Mouse (Mus musculus) kidney, embryonic 15.5 days (tissue): ENCODE results near the gene Pih1d2. TPM values are rescaled to one million over a fixed set of nuclear protein-coding genes. Genes with fewer than 3 reads are reported as not detected.

Source experiments
- ATAC-seq: fragments of 200-750 bp; cut with Nextera tagmentation; replicated peaks from 2 replicates; pipeline ENCODE4 v1.8.0; 2017; ENCODE audit warnings: moderate TSS enrichment; ENCODE audit not compliant: low FRiP score
- H3K27ac ChIP-seq: fragments of 300-500 bp; sonication (generic); 2 replicates; pipeline ENCODE4 v1.5.1; 2015; ENCODE audit warnings: mild to moderate bottlenecking, inconsistent platforms
- H3K27me3 ChIP-seq: fragments of 300-500 bp; sonication (generic); 2 replicates; pipeline ENCODE4 v1.6.1; 2015; ENCODE audit warnings: inconsistent platforms
- H3K36me3 ChIP-seq: fragments of 300-500 bp; sonication (generic); 2 replicates; pipeline ENCODE4 v1.6.1; 2015; ENCODE audit warnings: inconsistent platforms
- H3K4me1 ChIP-seq: fragments of 300-500 bp; sonication (generic); 2 replicates; pipeline ENCODE4 v1.6.1; 2015; ENCODE audit warnings: inconsistent platforms
- H3K4me2 ChIP-seq: fragments of 300-500 bp; sonication (generic); 2 replicates; pipeline ENCODE4 v1.6.1; 2015; ENCODE audit warnings: moderate library complexity, mild to moderate bottlenecking, inconsistent platforms
- H3K4me3 ChIP-seq: fragments of 300-500 bp; sonication (generic); replicated peaks from 2 replicates; pipeline ENCODE4 v1.5.1; 2015; ENCODE audit warnings: mild to moderate bottlenecking, inconsistent platforms
- H3K9ac ChIP-seq: fragments of 300-500 bp; sonication (generic); 2 replicates; pipeline ENCODE4 v1.6.1; 2015; ENCODE audit warnings: mild to moderate bottlenecking, inconsistent platforms
- H3K9me3 ChIP-seq: fragments of 300-500 bp; sonication (generic); replicated peaks from 2 replicates; pipeline ENCODE4 v1.6.1; 2016; ENCODE audit warnings: inconsistent platforms
- WGBS: fragments of 180-500 bp; shearing (Covaris S2); methylation state at CpG from one replicate; pipeline ENCODE4 v1.1.7; 2015; ENCODE audit warnings: mixed read lengths; 5-methylcytosine and 5-hydroxymethylcytosine counted together
- polyA plus RNA-seq: library from polyadenylated mRNA; unstranded; fragments of >200 nt; fragmentation: Nextera tagmentation; extraction: Ambion mirVana; gene quantifications from 2 replicates; pipeline ENCODE4 v1.2.1, GENCODE M21; 2015

Pih1d2 gene
- 4.9 and 5.6 TPM in 2 replicates for polyA plus RNA-seq

- peak within 1 kb of the TSS; percentile 99 for H3K4me3 ChIP-seq
- H3K36me3 ChIP-seq: peaks cover 34% of the 10 kb centered on the region
- no peaks in the 10 kb centered on the region for H3K9me3 ChIP-seq
- ATAC-seq: peak; percentile 95
- H3K4me2 ChIP-seq: peak within 1 kb of the TSS; percentile 60
- peaks cover 12% of the 10 kb centered on the region for H3K4me1 ChIP-seq
- H3K27me3 ChIP-seq: no peaks in the 10 kb centered on the region
- WGBS: under 1% methylated on average over 80 of the region's 81 CpGs
- H3K27ac ChIP-seq: peak within 1 kb of the TSS; percentile 98
- H3K9ac ChIP-seq: peak within 1 kb of the TSS; percentile 99
These were observed at the start of gene Pih1d2, which contains the start of gene Nkapd1 for GRCm38 (mm10) chr9:50616766-50617603. Pih1d2 (plus strand) TSS chr9:50617321. Nkapd1 (minus strand) TSS chr9:50617464.

DNA sequence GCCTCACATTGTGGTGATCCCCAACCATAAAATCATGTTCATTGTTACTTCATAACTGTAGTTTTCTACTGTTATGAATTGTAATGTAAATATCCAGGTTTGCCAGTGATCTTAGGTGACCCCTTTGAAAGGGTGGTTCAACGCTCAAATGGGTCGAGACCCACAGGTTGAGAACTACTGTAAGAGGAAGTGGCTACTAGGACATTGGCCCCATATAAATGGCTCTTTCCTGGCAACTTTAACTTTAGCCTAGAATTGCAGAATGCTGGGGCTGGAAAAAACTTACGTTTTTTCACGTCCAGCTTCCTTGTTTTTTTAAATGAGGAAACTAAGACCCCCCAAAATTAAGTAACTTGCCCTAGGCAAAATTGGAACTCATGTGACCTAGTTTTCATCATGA lies 49.7 kb upstream of the Pih1d2 start:
- ATAC-seq: no peak
- H3K4me3 ChIP-seq: no peak overlapping the region
- no peak overlapping the region for H3K4me2 ChIP-seq
- no peaks in the 10 kb centered on the region for H3K9me3 ChIP-seq
- no peaks in the 10 kb centered on the region for H3K4me1 ChIP-seq
- H3K27ac ChIP-seq: no peak overlapping the region
- no peak overlapping the region for H3K9ac ChIP-seq
- no peaks in the 10 kb centered on the region for H3K27me3 ChIP-seq
- no peaks in the 10 kb centered on the region for H3K36me3 ChIP-seq
- 87% methylated on average over 4 of the region's 4 CpGs for WGBS

DNA sequence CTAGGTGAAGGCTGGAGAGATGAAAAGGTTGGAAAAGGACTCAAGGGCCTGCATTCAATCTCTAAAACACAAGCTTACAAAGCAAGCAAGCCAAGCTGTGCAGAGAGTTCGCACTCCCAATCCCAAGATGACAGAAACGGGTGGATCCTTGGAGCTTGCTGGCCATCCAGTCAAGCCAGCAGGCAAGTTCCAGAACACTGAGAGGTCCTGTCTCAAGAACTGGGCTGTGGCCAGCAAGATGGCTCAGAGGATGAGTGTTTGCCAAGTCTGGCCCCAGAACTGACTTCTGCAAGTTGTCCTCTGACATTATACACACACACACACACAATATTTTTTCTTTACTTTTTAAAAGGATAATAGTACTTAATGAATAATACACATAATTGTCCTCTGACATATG lies 49.2 kb upstream of the Pih1d2 start:
- H3K9me3 ChIP-seq: no peaks in the 10 kb centered on the region
- WGBS: 95% methylated on average over 2 of the region's 2 CpGs
- H3K36me3 ChIP-seq: no peaks in the 10 kb centered on the region
- H3K27me3 ChIP-seq: no peaks in the 10 kb centered on the region
- no peaks in the 10 kb centered on the region for H3K4me1 ChIP-seq
- H3K4me2 ChIP-seq: no peak overlapping the region
- no peak for ATAC-seq
- no peak overlapping the region for H3K4me3 ChIP-seq
- H3K27ac ChIP-seq: no peak overlapping the region
- no peak overlapping the region for H3K9ac ChIP-seq

GRCm38 (mm10) chr9:50569599-50570525 lies 47.3 kb upstream of the Pih1d2 start:
- Histone ChIP-seq H3K4me2 (no peak overlapping the region), H3K36me3 (no peaks in the 10 kb centered on the region), H3K4me1 (no peaks in the 10 kb centered on the region), H3K4me3 (no peak overlapping the region), H3K9me3 (no peaks in the 10 kb centered on the region), H3K27me3 (no peaks in the 10 kb centered on the region), H3K9ac (no peak overlapping the region), H3K27ac (no peak overlapping the region)
- WGBS: 84% methylated on average over 10 of the region's 10 CpGs
- ATAC-seq: no peak

DNA sequence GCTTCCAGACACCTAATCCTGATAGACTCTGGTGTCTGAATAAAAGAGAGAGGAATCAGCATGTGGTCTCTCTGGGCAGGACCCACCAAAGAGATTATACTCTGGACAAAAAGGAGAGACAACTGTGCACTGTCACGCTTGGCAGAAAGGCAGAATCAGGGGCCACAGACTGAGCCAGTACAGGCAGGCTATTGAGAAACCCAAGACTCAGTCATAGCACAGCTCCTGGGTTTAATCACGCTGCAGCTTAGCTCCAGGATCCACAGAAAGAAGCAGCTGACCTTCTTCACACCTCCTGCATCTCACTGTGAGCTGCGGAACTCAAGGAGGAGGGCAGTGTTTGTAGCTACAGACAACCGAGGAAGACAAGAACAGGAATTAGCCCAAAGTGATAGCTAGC lies 36.8 kb upstream of the Pih1d2 start:
- ATAC-seq: no peak
- Histone ChIP-seq H3K36me3 (no peaks in the 10 kb centered on the region), H3K27ac (no peak overlapping the region), H3K9me3 (no peaks in the 10 kb centered on the region), H3K9ac (no peak overlapping the region), H3K4me2 (no peak overlapping the region), H3K4me3 (no peak overlapping the region), H3K4me1 (no peaks in the 10 kb centered on the region), H3K27me3 (no peaks in the 10 kb centered on the region)
- 37% methylated on average over 4 of the region's 4 CpGs for WGBS

GRCm38 (mm10) chr9:50585145-50585818 lies 31.8 kb upstream of the Pih1d2 start:
- ATAC-seq: no peak
- Histone ChIP-seq H3K4me1 (no peaks in the 10 kb centered on the region), H3K27me3 (no peaks in the 10 kb centered on the region), H3K36me3 (no peaks in the 10 kb centered on the region), H3K4me2 (no peak overlapping the region), H3K9ac (no peak overlapping the region), H3K4me3 (no peak overlapping the region), H3K9me3 (no peaks in the 10 kb centered on the region), H3K27ac (no peak overlapping the region)
- WGBS: 71% methylated on average over 6 of the region's 6 CpGs

GRCm38 (mm10) chr9:50586955-50587354 lies 30.2 kb upstream of the Pih1d2 start:
- Histone ChIP-seq H3K9me3 (no peaks in the 10 kb centered on the region), H3K4me2 (no peak overlapping the region), H3K36me3 (no peaks in the 10 kb centered on the region), H3K4me3 (no peak overlapping the region), H3K4me1 (no peaks in the 10 kb centered on the region), H3K27me3 (no peaks in the 10 kb centered on the region), H3K9ac (no peak overlapping the region), H3K27ac (no peak overlapping the region)
- ATAC-seq: no peak
- WGBS: 73% methylated on average over 4 of the region's 4 CpGs

GRCm38 (mm10) chr9:50590856-50591518 lies 26.1 kb upstream of the Pih1d2 start:
- Histone ChIP-seq H3K4me3 (no peak overlapping the region), H3K9ac (no peak overlapping the region), H3K27me3 (no peaks in the 10 kb centered on the region), H3K36me3 (peaks cover 11% of the 10 kb centered on the region), H3K4me2 (no peak overlapping the region), H3K27ac (no peak overlapping the region), H3K9me3 (no peaks in the 10 kb centered on the region), H3K4me1 (no peaks in the 10 kb centered on the region)
- no peak for ATAC-seq
- 74% methylated on average over 10 of the region's 10 CpGs for WGBS

DNA sequence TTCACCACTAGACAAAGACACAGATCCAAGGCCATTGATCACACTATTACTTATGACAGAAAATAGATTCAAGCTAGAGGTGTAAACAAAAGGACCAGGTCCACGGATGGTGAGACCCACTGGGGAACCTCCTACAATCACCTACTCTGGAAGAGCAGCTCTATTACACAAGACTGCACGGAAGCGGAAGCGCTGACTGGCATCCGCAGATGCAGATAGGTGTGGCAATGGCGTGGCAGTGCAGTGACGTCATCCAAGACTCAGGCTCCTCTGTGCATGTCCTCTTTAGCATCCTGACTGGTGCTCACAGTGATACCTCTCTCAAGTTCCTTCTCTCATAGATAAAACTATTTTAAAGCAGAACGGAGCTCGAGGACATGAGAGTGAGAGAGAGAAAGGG lies 24.2 kb upstream of the Pih1d2 start:
- Histone ChIP-seq H3K4me3 (no peak overlapping the region), H3K36me3 (peaks cover 31% of the 10 kb centered on the region), H3K4me2 (no peak overlapping the region), H3K27me3 (no peaks in the 10 kb centered on the region), H3K27ac (no peak overlapping the region), H3K9me3 (no peaks in the 10 kb centered on the region), H3K9ac (no peak overlapping the region), H3K4me1 (no peaks in the 10 kb centered on the region)
- 86% methylated on average over 9 of the region's 9 CpGs for WGBS
- ATAC-seq: no peak

- Histone ChIP-seq H3K27me3 (no peaks in the 10 kb centered on the region), H3K4me3 (no peak overlapping the region), H3K4me2 (no peak overlapping the region), H3K4me1 (no peaks in the 10 kb centered on the region), H3K9me3 (no peaks in the 10 kb centered on the region), H3K27ac (no peak overlapping the region), H3K36me3 (peaks cover 37% of the 10 kb centered on the region), H3K9ac (no peak overlapping the region)
- 90% methylated on average over 3 of the region's 3 CpGs for WGBS
- no peak for ATAC-seq
These were observed 23.6 kb upstream of the Pih1d2 start for GRCm38 (mm10) chr9:50593544-50593943.

DNA sequence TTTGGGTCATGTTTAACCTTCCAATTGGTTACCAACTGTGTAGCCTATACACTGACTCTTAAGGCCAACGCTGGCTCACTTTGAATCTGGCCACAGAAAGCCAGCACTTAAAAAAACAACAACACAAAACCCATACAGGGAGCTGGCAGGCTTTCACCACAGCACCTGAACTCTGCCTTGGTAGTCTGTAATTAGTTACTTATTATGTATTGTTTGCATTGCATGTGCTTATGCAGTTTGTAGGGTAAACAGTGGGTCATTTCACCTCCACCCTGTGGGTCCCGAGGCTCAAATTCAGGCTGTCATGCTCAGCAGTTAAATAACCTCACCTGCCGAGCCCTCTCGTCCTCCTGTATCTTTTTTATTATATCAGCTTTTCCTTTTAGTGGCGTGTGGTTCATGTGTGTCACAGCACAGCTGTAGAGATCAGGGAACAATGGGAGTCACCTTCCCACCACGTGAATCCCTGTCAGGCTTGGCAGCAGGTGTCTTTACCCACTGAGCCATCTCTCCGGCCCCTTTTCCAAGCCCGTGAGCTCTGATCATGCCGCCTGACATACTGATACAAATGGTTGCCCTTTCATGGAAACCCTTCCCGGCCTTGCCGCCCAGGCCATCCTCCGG lies 22.2 kb upstream of the Pih1d2 start:
- Histone ChIP-seq H3K9me3 (no peaks in the 10 kb centered on the region), H3K27me3 (no peaks in the 10 kb centered on the region), H3K9ac (no peak overlapping the region), H3K4me3 (no peak overlapping the region), H3K4me2 (no peak overlapping the region), H3K4me1 (no peaks in the 10 kb centered on the region), H3K36me3 (peaks cover 49% of the 10 kb centered on the region), H3K27ac (0 out of 2 replicates have a peak overlapping the region, but pooled peaks have one; percentile 45)
- 79% methylated on average over 12 of the region's 12 CpGs for WGBS
- no peak for ATAC-seq
